Mouse (Mus musculus) bone marrow macrophage, adult 2 months (primary cell): Measurements from ENCODE around the gene Tada3. TPM values are rescaled to one million over a fixed set of nuclear protein-coding genes. Genes with fewer than 3 reads are reported as not detected.
"Not testable (repeated sequence)": the region's sequence is repeated elsewhere in the genome, so short reads cannot be mapped to it uniquely, and the experiment has no call there.

Experiments
- H3K27ac ChIP-seq: 2 replicates; pipeline ENCODE4 v1.5.1; 2012; ENCODE audit warnings: low read depth, low read length; ENCODE audit not compliant: insufficient read depth
- H3K4me1 ChIP-seq: 2 replicates; pipeline ENCODE4 v1.6.1; 2012; ENCODE audit warnings: low read length; ENCODE audit not compliant: control insufficient read depth, insufficient read depth
- H3K4me3 ChIP-seq: 2 replicates; pipeline ENCODE4 v1.5.1; 2012; ENCODE audit warnings: mild to moderate bottlenecking, low read length, moderate library complexity; ENCODE audit not compliant: insufficient read depth
- CTCF ChIP-seq: IDR thresholded peaks from 2 replicates; pipeline ENCODE4 v1.5.1; 2012; ENCODE audit warnings: low read depth, mild to moderate bottlenecking, low read length, moderate library complexity
- POLR2A ChIP-seq: IDR thresholded peaks from 2 replicates; pipeline ENCODE4 v1.6.1; 2012; ENCODE audit warnings: mild to moderate bottlenecking, low read depth, low read length, borderline replicate concordance
- polyA plus RNA-seq: library from polyadenylated mRNA; stranded (reverse); fragments of >200 nt; gene quantifications from 2 replicates; pipeline ENCODE4 v1.2.4, GENCODE M21; 2012; ENCODE audit not compliant: missing spikeins, insufficient read depth, insufficient read length

Tada3 gene
- polyA plus RNA-seq, 1 experiment, result 30.2 TPM

GRCm38 (mm10) chr6:113333137-113333950 is 44.3 kb downstream of the Tada3 start:
- Histone ChIP-seq H3K27ac (peak overlapping the region; percentile 91), H3K4me3 (peak overlapping the region; percentile 24), H3K4me1 (peaks cover 71% of the 10 kb centered on the region)
- no peak for TF ChIP-seq CTCF
- no peak for TF ChIP-seq POLR2A

- H3K4me3 ChIP-seq, result not testable (repeated sequence)
- peak overlapping the region; percentile 91 for H3K27ac ChIP-seq
- peaks cover 68% of the 10 kb centered on the region for H3K4me1 ChIP-seq
These were observed 44.9 kb downstream of the Tada3 start for GRCm38 (mm10) chr6:113332734-113333133.

GRCm38 (mm10) chr6:113331721-113332120 is 46.0 kb downstream of the Tada3 start:
- Histone ChIP-seq H3K4me3 (no peak overlapping the region), H3K27ac (no peak overlapping the region), H3K4me1 (peaks cover 59% of the 10 kb centered on the region)
- no peak for TF ChIP-seq CTCF
- no peak for TF ChIP-seq POLR2A

DNA sequence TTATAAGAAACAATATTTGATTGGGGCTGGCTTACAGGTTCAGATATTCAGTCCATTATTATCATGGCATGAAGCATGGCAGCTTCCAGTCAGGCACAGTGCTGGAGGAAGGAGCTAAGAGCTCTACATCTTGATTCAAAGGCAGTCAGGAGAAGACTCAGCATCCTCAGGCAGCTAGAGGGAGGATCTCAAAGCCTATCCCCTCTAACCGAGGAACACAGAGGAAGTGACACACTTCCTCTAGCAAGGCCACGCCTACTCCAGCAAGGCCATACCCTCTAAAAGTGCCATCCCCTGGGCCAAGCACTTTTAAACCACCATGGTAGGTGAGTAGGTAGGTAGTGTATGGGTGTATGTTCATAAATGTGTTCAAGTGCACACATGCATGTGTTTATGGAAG is 47.1 kb downstream of the Tada3 start:
- TF ChIP-seq POLR2A (no peak), CTCF (no peak)
- Histone ChIP-seq H3K27ac (peak overlapping the region; percentile 16; the same call in 1 of the 2 replicates), H3K4me1 (peaks cover 50% of the 10 kb centered on the region), H3K4me3 (no peak overlapping the region)

DNA sequence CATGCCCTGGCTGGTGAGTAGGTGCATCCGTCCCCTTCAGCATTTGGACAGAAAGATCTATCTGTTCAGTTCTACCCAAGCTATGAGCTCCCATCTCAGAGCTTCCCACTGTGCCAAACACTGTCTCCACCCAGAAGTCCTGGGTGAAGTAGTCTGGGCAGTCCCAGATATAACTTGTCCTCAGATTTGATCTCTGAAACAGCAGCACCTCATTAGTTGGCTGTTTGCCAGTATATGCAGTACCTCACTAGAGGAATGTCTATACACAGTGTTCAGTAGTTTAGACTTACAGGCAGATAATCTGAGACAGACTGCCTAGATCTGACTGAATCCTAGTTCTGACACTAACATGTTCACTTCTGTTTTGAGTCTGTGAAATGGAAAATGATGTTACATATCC is 48.3 kb downstream of the Tada3 start:
- Histone ChIP-seq H3K4me1 (peaks cover 41% of the 10 kb centered on the region), H3K4me3 (no peak overlapping the region), H3K27ac (no peak overlapping the region)
- no peak for TF ChIP-seq CTCF
- no peak for TF ChIP-seq POLR2A

- Histone ChIP-seq H3K4me3 (peak within 1 kb of the TSS; percentile 70), H3K4me1 (peaks cover 23% of the 10 kb centered on the region), H3K27ac (peak within 1 kb of the TSS; percentile 79)
- TF ChIP-seq POLR2A (no peak), CTCF (no peak)
These were observed 51.0 kb downstream of the Tada3 start, which contains the start of gene Ogg1 for GRCm38 (mm10) chr6:113326533-113327315. Ogg1 (plus strand) TSS chr6:113326972.

Other genes with a start within 250 kb of the Tada3 start
- gene Lhfpl4, start 182.5 kb downstream of the Tada3 start, polyA plus RNA-seq, result 0.81 TPM in 1 of 2 replicates, not detected in the other
- 59.2 and 60.2 TPM in 2 replicates for gene Mtmr14, start 140.0 kb downstream of the Tada3 start, polyA plus RNA-seq
- not detected in 2 replicates for gene Cpne9, start 95.6 kb downstream of the Tada3 start, polyA plus RNA-seq
- 31.6 and 34.1 TPM in 2 replicates for gene Brpf1, start 70.7 kb downstream of the Tada3 start, polyA plus RNA-seq
- gene Ogg1, start 50.9 kb downstream of the Tada3 start, polyA plus RNA-seq, result 14.9 and 15.0 TPM in 2 replicates
- 216 and 226 TPM in 2 replicates for gene Camk1, start 33.9 kb downstream of the Tada3 start, polyA plus RNA-seq
- 503 and 507 TPM in 2 replicates for gene Arpc4, start 232 bp upstream of the Tada3 start, polyA plus RNA-seq
- gene Ttll3, start 11.4 kb upstream of the Tada3 start, polyA plus RNA-seq, result 12.2 and 12.5 TPM in 2 replicates
- 4.6 and 6.5 TPM in 2 replicates for gene Rpusd3, start 41.5 kb upstream of the Tada3 start, polyA plus RNA-seq
- gene Cidec, start 57.9 kb upstream of the Tada3 start, polyA plus RNA-seq, result 0.32 TPM in 1 of 2 replicates, not detected in the other
- gene Jagn1, start 64.7 kb upstream of the Tada3 start, polyA plus RNA-seq, result 28.4 and 31.5 TPM in 2 replicates
- gene Il17re, start 80.6 kb upstream of the Tada3 start, polyA plus RNA-seq, result 0.47 TPM in 1 of 2 replicates, not detected in the other
- not detected in 2 replicates for gene Il17rc, start 93.5 kb upstream of the Tada3 start, polyA plus RNA-seq
- 22.0 and 23.9 TPM in 2 replicates for gene Creld1, start 105.4 kb upstream of the Tada3 start, polyA plus RNA-seq
- gene Prrt3, start 124.0 kb upstream of the Tada3 start, polyA plus RNA-seq, result not detected in 2 replicates
- gene Emc3, start 153.8 kb upstream of the Tada3 start, polyA plus RNA-seq, result 82.6 and 88.7 TPM in 2 replicates
- gene Fancd2, start 153.8 kb upstream of the Tada3 start, polyA plus RNA-seq, result 6.9 and 7.8 TPM in 2 replicates
- gene Fancd2os, start 222.8 kb upstream of the Tada3 start, polyA plus RNA-seq, result not detected in 2 replicates
- 300 and 316 TPM in 2 replicates for gene Brk1, start 226.9 kb upstream of the Tada3 start, polyA plus RNA-seq
- 27.7 and 30.8 TPM in 2 replicates for gene Vhl, start 246.1 kb upstream of the Tada3 start, polyA plus RNA-seq